In genomic region chr11:21303619-21304018, GRCm38 (mm10) we compare ENCODE assay signal across 26 mouse cellular contexts.
DNase-seq lines count a peak whose midpoint lies in the region; ATAC-seq lines count a peak whose summit lies in the region.
"Had no signal": no experiment of that assay in that cellular context is flagged by ENCODE, and none has a peak within 500 bp of the region (broad histone marks: within the 10 kb centered on the region; RNA-seq: fewer than 3 reads in every experiment).

No protein-coding gene starts in this region.

- no peaks in the 10 kb centered on the region for H3K27me3 ChIP-seq in liver, embryonic 11.5 days (replicated peaks; ENCODE audit: control insufficient read depth, insufficient read depth, low read length)
- no peaks in the 10 kb centered on the region for H3K27me3 ChIP-seq in midbrain, embryonic 13.5 days
- H3K27me3 ChIP-seq: embryonic facial prominence, embryonic 12.5 days; embryonic facial prominence, embryonic 15.5 days; heart, embryonic 13.5 days had no signal

- H3K36me3 ChIP-seq in liver, embryonic 11.5 days (ENCODE audit: control insufficient read depth, insufficient read depth, low read length) = peaks cover 3% of the 10 kb centered on the region; the same call in 1 of the 2 replicates
- H3K36me3 ChIP-seq in midbrain, embryonic 13.5 days = peaks cover 30% of the 10 kb centered on the region

- DNase-seq in thymus, postnatal 0 days (ENCODE audit: low spot score) = peak; percentile 11
- no peak for DNase-seq in thymus, adult 18-20 months
- DNase-seq in CD4-positive, CD25-positive, alpha-beta regulatory T cell, adult 2 months (ENCODE audit: low read depth, low spot score) = peak; percentile 50
- DNase-seq in T-cell, adult 2 months (ENCODE audit: low spot score) = peak; percentile 46
- no peak for DNase-seq in liver, embryonic 11.5 days (ENCODE audit: low spot score)
- DNase-seq in layer of hippocampus, adult 9-10 months (ENCODE audit: low spot score) = no peak
- DNase-seq: adrenal gland, adult 2 months; adrenal gland, postnatal 14 days; cerebellum, adult 11 months; cerebellum, adult 2 months; cerebellum, adult 9-11 months; cerebellum, postnatal 25 days; forebrain, postnatal 0 days; gastrocnemius, postnatal 25 days; heart, adult 2 months; heart, postnatal 14 days; heart, postnatal 4 days had no signal

- WGBS in liver, embryonic 11.5 days = 82% methylated on average over 3 of the region's 3 CpGs
- WGBS in midbrain, embryonic 13.5 days = 87% methylated on average over 3 of the region's 3 CpGs

- H3K9me3 ChIP-seq in liver, embryonic 11.5 days (ENCODE audit: control insufficient read depth, low read length) = no peaks in the 10 kb centered on the region
- H3K9me3 ChIP-seq in midbrain, embryonic 13.5 days = no peaks in the 10 kb centered on the region
- H3K9me3 ChIP-seq: embryonic facial prominence, embryonic 12.5 days; embryonic facial prominence, embryonic 15.5 days; heart, embryonic 10.5 days; heart, embryonic 13.5 days had no signal

- ATAC-seq in inflammation-experienced regulatory T-cells, adult 6 months = peak; percentile 64
- ATAC-seq in liver, embryonic 11.5 days (replicated peaks; ENCODE audit: low FRiP score) = no peak
- ATAC-seq in midbrain, embryonic 13.5 days = no peak
- ATAC-seq: forebrain, embryonic 14.5 days; forebrain, postnatal 0 days; hindbrain, postnatal 0 days had no signal

- no peak overlapping the region for H3K27ac ChIP-seq in liver, embryonic 11.5 days (ENCODE audit: low read depth, low read length)
- no peak overlapping the region for H3K27ac ChIP-seq in midbrain, embryonic 13.5 days
- H3K27ac ChIP-seq: embryonic facial prominence, embryonic 12.5 days; embryonic facial prominence, embryonic 15.5 days; heart, adult 2 months; heart, embryonic 10.5 days; heart, embryonic 13.5 days; hindbrain, embryonic 14.5 days; hindbrain, postnatal 0 days had no signal

- no peaks in the 10 kb centered on the region for H3K4me1 ChIP-seq in liver, embryonic 11.5 days (replicated peaks; ENCODE audit: control insufficient read depth, insufficient read depth, low read length)
- H3K4me1 ChIP-seq in midbrain, embryonic 13.5 days (replicated peaks) = no peaks in the 10 kb centered on the region
- H3K4me1 ChIP-seq: embryonic facial prominence, embryonic 12.5 days; embryonic facial prominence, embryonic 15.5 days had no signal

- H3K4me3 ChIP-seq in liver, embryonic 11.5 days (ENCODE audit: low read depth, low read length) = no peak overlapping the region
- no peak overlapping the region for H3K4me3 ChIP-seq in midbrain, embryonic 13.5 days (replicated peaks)
- H3K4me3 ChIP-seq: embryonic facial prominence, embryonic 12.5 days; embryonic facial prominence, embryonic 15.5 days; heart, adult 2 months; heart, embryonic 10.5 days; heart, embryonic 13.5 days had no signal

- no peak overlapping the region for H3K4me2 ChIP-seq in liver, embryonic 11.5 days
- H3K4me2 ChIP-seq in midbrain, embryonic 13.5 days (replicated peaks) = no peak overlapping the region
- H3K4me2 ChIP-seq: embryonic facial prominence, embryonic 12.5 days; embryonic facial prominence, embryonic 15.5 days; heart, embryonic 13.5 days; hindbrain, embryonic 14.5 days had no signal

- no peak overlapping the region for H3K9ac ChIP-seq in liver, embryonic 11.5 days (ENCODE audit: low read depth, low read length)
- no peak overlapping the region for H3K9ac ChIP-seq in midbrain, embryonic 13.5 days (replicated peaks)
- H3K9ac ChIP-seq: embryonic facial prominence, embryonic 12.5 days; embryonic facial prominence, embryonic 15.5 days; forebrain, postnatal 0 days; heart, embryonic 13.5 days; hindbrain, embryonic 14.5 days had no signal

Comparison
In these comparisons a context has a peak if more than half of its experiments do, and no peak if none do; other contexts are left out.
1. DNase-seq: peak in thymus, postnatal 0 days (single experiment), CD4-positive, CD25-positive, alpha-beta regulatory T cell, adult 2 months (single experiment) and T-cell, adult 2 months (single experiment); none in thymus, adult 18-20 months (0 of 2), liver, embryonic 11.5 days (single experiment) and layer of hippocampus, adult 9-10 months (single experiment).